Mouse (Mus musculus) limb, embryonic 13.5 days (tissue): ENCODE measurements around the gene Dnaja3. TPM values are rescaled to one million over a fixed set of nuclear protein-coding genes. Genes with fewer than 3 reads are reported as not detected.
"Not testable (repeated sequence)": the region's sequence is repeated elsewhere in the genome, so short reads cannot be mapped to it uniquely, and the experiment has no call there.

ENCODE experiments used
- ATAC-seq: fragments of 200-750 bp; cut with Nextera tagmentation; 2 replicates; pipeline ENCODE4 v1.8.0; 2017; ENCODE audit warnings: low read depth, moderate number of reproducible peaks, moderate TSS enrichment; ENCODE audit not compliant: low FRiP score
- H3K27ac ChIP-seq: fragments of 300-500 bp; sonication (generic); 2 replicates; pipeline ENCODE4 v1.5.1; 2015; ENCODE audit warnings: inconsistent platforms, mild to moderate bottlenecking, moderate library complexity
- H3K27me3 ChIP-seq: fragments of 300-500 bp; sonication (generic); 2 replicates; pipeline ENCODE4 v1.6.1; 2015; ENCODE audit warnings: mild to moderate bottlenecking, inconsistent platforms
- H3K36me3 ChIP-seq: fragments of 300-500 bp; sonication (generic); 2 replicates; pipeline ENCODE4 v1.6.1; 2015; ENCODE audit warnings: inconsistent platforms, mild to moderate bottlenecking, moderate library complexity
- H3K4me1 ChIP-seq: fragments of 300-500 bp; sonication (generic); 2 replicates; pipeline ENCODE4 v1.6.1; 2015; ENCODE audit warnings: inconsistent platforms
- H3K4me2 ChIP-seq: fragments of 300-500 bp; sonication (generic); replicated peaks from 2 replicates; pipeline ENCODE4 v1.6.1; 2015; ENCODE audit warnings: inconsistent platforms, mild to moderate bottlenecking, moderate library complexity
- H3K4me3 ChIP-seq: fragments of 300-500 bp; sonication (generic); 2 replicates; pipeline ENCODE4 v1.5.1; 2015; ENCODE audit warnings: moderate library complexity, mild to moderate bottlenecking, inconsistent platforms
- H3K9ac ChIP-seq: fragments of 300-500 bp; sonication (generic); 2 replicates; pipeline ENCODE4 v1.6.1; 2015; ENCODE audit warnings: mild to moderate bottlenecking, inconsistent platforms
- H3K9me3 ChIP-seq: fragments of 300-500 bp; sonication (generic); 2 replicates; pipeline ENCODE4 v1.6.1; 2016; ENCODE audit warnings: inconsistent platforms
- WGBS: fragments of 180-500 bp; shearing (Covaris S2); methylation state at CpG from one replicate; pipeline ENCODE4 v1.1.7; 2015; 5-methylcytosine and 5-hydroxymethylcytosine counted together
- polyA plus RNA-seq: library from polyadenylated mRNA; unstranded; fragments of >200 nt; fragmentation: Nextera tagmentation; extraction: Ambion mirVana; gene quantifications from 2 replicates; pipeline ENCODE4 v1.2.1, GENCODE M21; 2015

Gene Dnaja3
- polyA plus RNA-seq, 1 experiment from 2014 or later, result 60.0 TPM

DNA sequence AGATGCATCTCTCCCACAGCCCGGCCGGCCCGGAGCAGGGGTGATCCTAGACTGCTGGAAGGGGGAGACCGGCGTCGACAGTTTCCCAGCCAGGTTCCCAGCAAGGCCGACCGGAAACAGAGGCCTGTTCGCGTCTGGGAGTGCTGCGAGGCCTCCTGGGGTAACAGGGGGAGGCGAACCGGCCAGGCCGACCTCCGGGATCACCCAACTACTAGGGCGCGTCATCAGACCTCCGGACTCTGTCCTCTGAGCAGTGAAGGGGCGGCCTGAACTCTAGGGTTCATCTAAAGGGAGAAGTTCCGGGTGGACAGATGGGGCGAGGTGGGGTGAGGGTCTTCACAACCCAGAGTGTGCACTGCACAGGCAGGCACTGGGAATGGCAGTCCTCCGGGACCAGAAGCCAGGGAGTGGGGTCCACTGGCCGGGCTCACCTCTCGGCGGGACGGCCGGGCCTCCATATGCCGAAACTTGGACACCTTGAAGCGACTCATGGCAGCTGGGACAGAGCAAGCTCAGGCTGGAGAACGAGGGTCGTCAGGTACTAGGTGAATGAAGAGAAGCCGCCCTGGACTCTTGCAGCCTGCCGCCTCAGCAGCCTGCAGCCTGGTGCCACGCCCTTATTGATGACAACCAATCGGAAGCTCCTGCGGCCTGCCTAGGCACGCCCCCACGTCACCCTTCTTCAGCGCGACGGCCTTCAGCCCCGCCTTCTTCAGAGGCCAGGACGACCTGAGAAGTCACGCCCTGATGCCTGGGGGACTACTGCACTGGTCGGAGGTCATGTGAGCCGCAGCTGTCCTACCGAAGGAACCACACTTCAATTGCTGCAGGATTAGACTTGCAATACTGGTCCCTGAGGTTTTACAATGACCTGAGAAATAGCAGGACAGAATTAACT, 39.6 kb downstream of the Dnaja3 start, which contains the start of gene Coro7:
Coro7 (minus strand) TSS at position 657 of the 898 bp plus-strand sequence.
- H3K4me1 ChIP-seq, result peaks cover 21% of the 10 kb centered on the region
- peak; percentile 91 for ATAC-seq
- peaks cover 21% of the 10 kb centered on the region for H3K36me3 ChIP-seq
- peak within 1 kb of the TSS; percentile 81 for H3K9ac ChIP-seq
- no peaks in the 10 kb centered on the region for H3K27me3 ChIP-seq
- WGBS, result under 1% methylated on average over 47 of the region's 47 CpGs
- no peaks in the 10 kb centered on the region for H3K9me3 ChIP-seq
- peak within 1 kb of the TSS; percentile 95 for H3K4me2 ChIP-seq
- peak within 1 kb of the TSS; percentile 73 for H3K4me3 ChIP-seq
- no peak within 1 kb of the TSS; the same call in 1 of the 2 replicates for H3K27ac ChIP-seq

DNA sequence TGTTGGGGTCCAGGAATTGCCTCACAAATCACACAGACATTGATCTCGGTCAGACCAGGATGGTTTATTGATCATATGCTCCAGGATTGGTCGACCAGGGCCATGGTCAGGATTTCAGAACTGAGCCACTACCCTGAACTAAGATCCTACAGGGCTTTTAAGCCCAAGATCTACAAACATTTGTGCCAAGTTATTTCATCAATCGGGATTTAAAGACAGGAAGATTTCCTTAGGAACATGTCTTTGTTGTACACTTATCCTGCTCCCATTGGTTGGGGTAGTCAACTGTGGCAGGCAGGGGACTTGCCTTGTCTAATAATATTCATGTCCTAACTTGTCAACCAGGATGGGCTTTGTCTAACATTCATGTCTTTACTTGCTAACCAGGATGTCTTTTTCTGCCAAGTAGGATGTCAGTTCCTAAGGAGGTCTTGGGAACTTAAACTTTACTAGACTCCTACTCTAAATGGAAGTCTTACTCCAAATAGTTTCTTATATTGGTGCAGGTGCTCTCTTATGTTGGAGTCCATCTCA, 41.2 kb downstream of the Dnaja3 start:
- ATAC-seq, H3K9ac ChIP-seq, H3K36me3 ChIP-seq, H3K27ac ChIP-seq, H3K4me2 ChIP-seq, H3K27me3 ChIP-seq, H3K9me3 ChIP-seq, H3K4me3 ChIP-seq: not testable (repeated sequence)
- peaks cover 33% of the 10 kb centered on the region for H3K4me1 ChIP-seq
- WGBS, result 82% methylated on average over 3 of the region's 3 CpGs

DNA sequence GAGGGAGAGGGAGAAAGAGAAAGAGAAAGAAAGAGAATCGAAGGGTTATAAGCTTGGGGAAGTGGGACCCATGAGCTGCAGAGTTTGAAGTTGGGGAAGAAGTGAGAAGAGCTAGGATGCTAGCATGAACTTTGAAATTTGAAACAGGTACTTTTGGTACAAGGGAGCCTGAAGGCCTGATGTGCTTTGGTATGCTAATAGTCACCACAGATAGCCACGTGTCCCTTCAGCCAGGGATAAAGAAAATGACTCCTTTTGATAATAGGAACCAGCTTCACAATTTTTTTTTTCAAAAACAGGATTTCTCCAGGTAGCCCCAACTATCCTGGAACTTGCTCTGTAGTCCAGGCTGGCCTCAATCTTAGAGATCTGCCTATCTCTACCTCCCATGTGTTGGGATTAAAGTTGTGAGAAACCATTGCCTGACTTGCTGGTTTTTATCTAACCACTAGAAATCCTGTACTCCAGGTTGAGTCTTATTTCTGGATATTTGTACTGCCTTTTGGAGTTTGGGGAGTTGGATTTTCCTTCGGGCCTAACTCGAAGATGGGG, 42.9 kb downstream of the Dnaja3 start:
- H3K4me2 ChIP-seq, result peak overlapping the region; percentile 98
- no peak for ATAC-seq
- H3K4me3 ChIP-seq, result peak overlapping the region; percentile 91; the same call in 1 of the 2 replicates
- H3K9ac ChIP-seq, result no peak overlapping the region
- peak overlapping the region; percentile 76 for H3K27ac ChIP-seq
- no peaks in the 10 kb centered on the region for H3K9me3 ChIP-seq
- H3K27me3 ChIP-seq, result no peaks in the 10 kb centered on the region
- WGBS, result 75% methylated on average over 4 of the region's 4 CpGs
- peaks cover 33% of the 10 kb centered on the region for H3K4me1 ChIP-seq
- peaks cover 10% of the 10 kb centered on the region for H3K36me3 ChIP-seq

DNA sequence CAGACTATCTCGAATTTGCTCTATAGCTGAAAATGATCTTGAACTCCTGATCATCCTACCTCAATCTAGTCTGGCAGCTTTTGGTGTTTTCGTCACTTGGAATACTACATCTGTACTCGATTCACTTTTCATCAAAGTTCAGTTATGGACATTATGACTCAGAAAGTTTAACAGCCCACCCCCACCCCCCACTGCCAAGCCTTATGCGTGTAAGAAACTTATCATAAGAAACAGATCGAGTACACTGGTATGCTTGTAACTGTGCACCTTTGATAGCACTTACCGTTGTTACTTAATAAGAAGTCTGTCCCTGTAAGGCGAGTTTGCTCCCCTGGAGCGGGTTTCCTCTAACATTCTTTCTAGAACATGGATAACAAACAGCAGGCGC, 43.4 kb downstream of the Dnaja3 start:
- no peak for ATAC-seq
- H3K4me1 ChIP-seq, result peaks cover 30% of the 10 kb centered on the region
- peaks cover 15% of the 10 kb centered on the region for H3K36me3 ChIP-seq
- WGBS, result 27% methylated on average over 9 of the region's 9 CpGs
- H3K9ac ChIP-seq, result peak overlapping the region; percentile 90
- no peaks in the 10 kb centered on the region for H3K9me3 ChIP-seq
- peak overlapping the region; percentile 98 for H3K4me2 ChIP-seq
- H3K4me3 ChIP-seq, result peak overlapping the region; percentile 91
- H3K27ac ChIP-seq, result peak overlapping the region; percentile 76
- no peaks in the 10 kb centered on the region for H3K27me3 ChIP-seq

DNA sequence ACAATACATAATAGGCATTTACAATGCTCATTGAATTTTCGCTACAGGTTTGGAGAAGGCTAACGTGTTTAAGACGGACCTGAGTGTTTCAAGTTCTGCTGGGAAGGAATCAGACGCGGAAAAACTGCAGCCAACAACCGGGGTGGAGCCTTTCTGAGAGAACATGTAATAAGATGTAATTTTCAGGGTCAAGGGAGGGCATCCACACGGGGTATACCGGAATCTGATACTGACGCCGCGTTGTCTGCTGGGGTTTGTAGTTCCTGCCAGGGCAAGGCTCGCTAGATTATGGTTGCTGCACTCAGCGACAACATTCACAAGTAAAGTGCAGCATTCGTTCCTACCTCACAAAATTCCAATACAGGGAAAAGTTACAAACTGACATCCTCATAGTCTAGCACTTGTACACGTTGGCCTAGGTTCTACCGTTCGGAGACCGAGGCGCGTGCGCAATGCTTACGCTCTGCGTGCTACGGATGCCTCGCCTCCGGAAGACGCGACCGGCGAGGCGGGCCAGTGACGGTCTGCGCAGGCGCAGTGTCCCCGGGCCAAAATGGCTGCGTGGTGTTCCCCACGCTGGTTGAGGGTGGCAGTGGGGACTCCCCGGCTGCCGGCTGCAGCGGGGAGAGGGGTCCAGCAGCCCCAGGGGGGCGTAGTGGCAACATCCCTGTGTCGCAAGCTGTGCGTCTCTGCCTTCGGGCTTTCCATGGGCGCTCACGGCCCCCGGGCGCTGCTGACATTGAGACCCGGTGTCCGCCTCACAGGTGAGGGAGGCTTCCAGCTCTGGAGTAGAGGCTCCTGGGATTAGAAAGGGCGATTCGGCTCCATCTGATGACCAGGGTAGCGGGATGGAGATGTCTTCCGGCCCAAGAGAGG, 44.0 kb downstream of the Dnaja3 start:
- Histone ChIP-seq H3K27me3 (no peaks in the 10 kb centered on the region), H3K27ac (peak overlapping the region; percentile 76), H3K36me3 (peaks cover 19% of the 10 kb centered on the region), H3K9me3 (no peaks in the 10 kb centered on the region), H3K4me1 (peaks cover 24% of the 10 kb centered on the region), H3K4me3 (peak overlapping the region; percentile 91), H3K4me2 (peak overlapping the region; percentile 98), H3K9ac (peak overlapping the region; percentile 90)
- peak; percentile 88 for ATAC-seq
- WGBS, result under 1% methylated on average over 54 of the region's 54 CpGs

DNA sequence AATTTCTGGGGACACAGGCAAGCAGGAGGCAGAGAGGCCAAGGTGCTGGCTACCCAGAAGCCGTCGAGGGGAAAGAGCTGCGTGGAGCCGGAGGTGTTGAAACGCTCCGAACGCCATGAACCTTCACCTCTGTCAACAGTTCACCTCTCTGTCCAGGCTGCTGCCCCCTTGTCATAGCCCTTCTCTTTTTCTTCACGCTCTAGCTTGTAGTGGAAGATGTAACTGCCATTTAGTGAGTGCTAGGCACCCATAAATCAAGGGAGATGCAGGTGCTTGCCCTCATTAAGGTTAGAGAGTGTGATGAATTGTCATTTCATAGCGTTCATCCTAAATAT, 44.6 kb downstream of the Dnaja3 start:
- peaks cover 25% of the 10 kb centered on the region for H3K36me3 ChIP-seq
- no peaks in the 10 kb centered on the region for H3K27me3 ChIP-seq
- H3K4me1 ChIP-seq, result peaks cover 20% of the 10 kb centered on the region
- 0 out of 2 replicates have a peak, but pooled peaks have one; percentile 1 for ATAC-seq
- H3K9ac ChIP-seq, result peak overlapping the region; percentile 90
- no peaks in the 10 kb centered on the region for H3K9me3 ChIP-seq
- under 1% methylated on average over 9 of the region's 9 CpGs for WGBS
- peak overlapping the region; percentile 98 for H3K4me2 ChIP-seq
- peak overlapping the region; percentile 91 for H3K4me3 ChIP-seq
- H3K27ac ChIP-seq, result 0 out of 2 replicates have a peak overlapping the region, but pooled peaks have one; percentile 76

DNA sequence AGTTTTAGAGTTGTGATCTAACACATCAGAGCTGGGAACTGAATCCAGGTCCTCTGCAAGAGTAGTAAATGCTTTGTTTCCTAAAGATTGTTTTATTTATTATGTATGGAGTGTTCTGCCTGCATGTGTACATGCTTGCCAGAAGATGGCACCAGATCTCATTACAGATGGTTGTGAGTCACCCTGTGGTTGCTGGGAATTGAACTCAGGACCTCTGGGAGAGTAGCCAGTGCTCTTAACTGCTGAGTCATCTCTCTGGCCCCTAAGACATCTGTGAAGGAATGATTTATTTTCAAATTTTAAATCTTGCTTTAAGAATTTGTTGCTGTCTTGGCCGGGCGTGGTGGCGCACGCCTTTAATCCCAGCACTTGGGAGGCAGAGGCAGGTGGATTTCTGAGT, 49.6 kb downstream of the Dnaja3 start:
- not testable (repeated sequence) for H3K4me2 ChIP-seq, H3K9me3 ChIP-seq, H3K4me3 ChIP-seq, H3K9ac ChIP-seq, ATAC-seq, H3K27ac ChIP-seq, H3K27me3 ChIP-seq
- Histone ChIP-seq H3K36me3 (peaks cover 71% of the 10 kb centered on the region), H3K4me1 (peaks cover 12% of the 10 kb centered on the region)
- WGBS, result 96% methylated on average over 4 of the region's 4 CpGs

DNA sequence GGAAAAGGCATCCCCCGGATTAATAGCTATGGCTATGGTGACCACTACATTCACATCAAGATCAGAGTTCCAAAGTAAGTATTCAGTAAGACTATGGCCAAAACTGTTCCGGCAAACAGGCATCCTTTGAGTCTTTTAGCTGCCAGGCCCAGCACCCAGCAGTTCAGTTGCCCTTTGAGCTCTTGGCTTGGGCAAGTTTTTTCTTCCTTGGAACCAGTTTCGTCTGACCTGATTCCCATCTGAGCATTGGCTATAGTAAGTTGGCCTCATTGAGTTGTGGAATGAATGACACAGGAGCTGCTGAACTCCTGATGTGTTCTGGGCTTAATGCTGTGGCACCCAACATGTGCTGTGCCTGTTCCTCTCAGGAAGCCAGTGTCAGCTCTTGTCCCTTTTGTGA, 61.4 kb downstream of the Dnaja3 start:
- H3K4me1 ChIP-seq, result no peaks in the 10 kb centered on the region
- H3K27ac ChIP-seq, result no peak overlapping the region
- H3K9me3 ChIP-seq, result no peaks in the 10 kb centered on the region
- H3K9ac ChIP-seq, result no peak overlapping the region
- whole genome bisulfite sequencing, result 87% methylated on average over 3 of the region's 3 CpGs
- no peak overlapping the region for H3K4me3 ChIP-seq
- no peak for ATAC-seq
- no peak overlapping the region for H3K4me2 ChIP-seq
- no peaks in the 10 kb centered on the region for H3K27me3 ChIP-seq
- H3K36me3 ChIP-seq, result peaks cover 98% of the 10 kb centered on the region

DNA sequence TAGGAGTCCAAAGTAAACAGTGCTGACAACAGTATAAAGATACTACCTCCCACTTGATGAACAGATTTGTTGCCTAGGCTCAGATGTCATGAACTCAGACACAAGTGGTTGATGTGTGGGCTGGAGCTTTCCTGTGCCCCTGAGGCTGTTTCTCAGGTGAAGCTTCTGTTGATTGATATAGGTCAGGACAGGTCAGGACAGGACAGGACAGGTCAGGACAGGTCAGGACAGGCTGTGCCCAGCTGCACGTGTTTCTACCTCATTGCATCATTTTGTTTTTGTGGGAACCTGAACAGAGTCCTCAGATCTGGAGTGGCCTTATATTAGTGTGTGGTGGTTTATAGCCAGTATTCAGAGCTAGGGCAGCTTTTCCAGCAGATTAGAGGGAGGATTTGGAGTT, 62.9 kb downstream of the Dnaja3 start:
- 53% methylated on average over 1 of the region's 1 CpGs for WGBS
- Histone ChIP-seq H3K4me2 (no peak overlapping the region), H3K4me3 (no peak overlapping the region), H3K4me1 (no peaks in the 10 kb centered on the region), H3K27me3 (no peaks in the 10 kb centered on the region), H3K9ac (no peak overlapping the region), H3K9me3 (no peaks in the 10 kb centered on the region), H3K36me3 (peaks cover 96% of the 10 kb centered on the region), H3K27ac (no peak overlapping the region)
- ATAC-seq, result no peak

DNA sequence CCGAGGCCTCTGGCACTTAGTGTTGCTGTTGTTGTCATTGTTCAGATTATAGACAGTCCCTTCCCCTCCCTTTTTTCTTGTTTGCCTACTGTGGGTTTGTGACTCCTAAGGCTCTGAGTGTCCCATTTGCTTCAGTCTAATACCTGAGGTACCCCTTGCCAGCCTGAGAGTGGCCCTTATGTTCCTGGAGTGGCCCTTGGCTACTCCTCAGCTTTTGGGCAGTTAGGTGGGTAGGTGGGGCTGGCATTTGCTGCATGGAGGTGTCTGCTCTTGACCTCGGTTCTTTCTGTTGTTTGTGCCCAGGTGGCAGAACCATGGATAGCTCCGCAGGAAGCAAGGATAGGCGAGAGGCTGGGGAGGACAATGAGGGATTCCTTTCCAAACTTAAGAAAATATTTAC, 65.8 kb downstream of the Dnaja3 start:
- no peak overlapping the region for H3K4me3 ChIP-seq
- no peaks in the 10 kb centered on the region for H3K4me1 ChIP-seq
- H3K9me3 ChIP-seq, result no peaks in the 10 kb centered on the region
- 75% methylated on average over 4 of the region's 4 CpGs for WGBS
- no peak overlapping the region for H3K4me2 ChIP-seq
- peaks cover 94% of the 10 kb centered on the region for H3K36me3 ChIP-seq
- no peak for ATAC-seq
- H3K27me3 ChIP-seq, result no peaks in the 10 kb centered on the region
- no peak overlapping the region for H3K27ac ChIP-seq
- H3K9ac ChIP-seq, result no peak overlapping the region

DNA sequence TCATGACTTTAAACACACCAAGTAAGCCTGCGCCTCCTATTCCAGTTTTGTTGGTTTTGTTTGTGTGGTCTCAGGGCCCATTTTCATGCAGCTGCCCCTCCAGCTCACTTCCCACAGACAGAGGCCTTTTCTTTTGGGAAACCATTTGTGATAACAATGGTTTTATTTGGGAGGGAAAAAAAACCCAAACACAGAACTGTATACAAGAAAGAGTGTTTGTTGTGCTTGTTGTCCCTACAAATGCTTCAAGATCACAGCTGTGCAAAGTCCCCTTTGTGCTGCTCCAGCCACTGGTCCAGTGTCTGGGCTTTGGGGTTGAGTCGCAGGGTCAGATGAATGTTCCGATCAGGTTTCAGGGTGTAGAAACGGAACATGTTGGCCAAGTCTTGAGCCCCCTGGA, 71.4 kb downstream of the Dnaja3 start:
- Histone ChIP-seq H3K9me3 (no peaks in the 10 kb centered on the region), H3K36me3 (peaks cover 94% of the 10 kb centered on the region), H3K4me3 (no peak overlapping the region), H3K4me2 (no peak overlapping the region), H3K27me3 (no peaks in the 10 kb centered on the region), H3K4me1 (no peaks in the 10 kb centered on the region), H3K9ac (no peak overlapping the region), H3K27ac (no peak overlapping the region)
- ATAC-seq, result no peak
- WGBS, result 94% methylated on average over 4 of the region's 4 CpGs
